Mouse (Mus musculus) retina, adult 2 months (tissue): ENCODE data around the gene 1700029I15Rik.

Experiments used
- DNase-seq: peaks from one replicate; pipeline ENCODE4 v3.0.0-alpha.2; 2012; ENCODE audit warnings: low read depth, low spot score

1700029I15Rik gene

DNA sequence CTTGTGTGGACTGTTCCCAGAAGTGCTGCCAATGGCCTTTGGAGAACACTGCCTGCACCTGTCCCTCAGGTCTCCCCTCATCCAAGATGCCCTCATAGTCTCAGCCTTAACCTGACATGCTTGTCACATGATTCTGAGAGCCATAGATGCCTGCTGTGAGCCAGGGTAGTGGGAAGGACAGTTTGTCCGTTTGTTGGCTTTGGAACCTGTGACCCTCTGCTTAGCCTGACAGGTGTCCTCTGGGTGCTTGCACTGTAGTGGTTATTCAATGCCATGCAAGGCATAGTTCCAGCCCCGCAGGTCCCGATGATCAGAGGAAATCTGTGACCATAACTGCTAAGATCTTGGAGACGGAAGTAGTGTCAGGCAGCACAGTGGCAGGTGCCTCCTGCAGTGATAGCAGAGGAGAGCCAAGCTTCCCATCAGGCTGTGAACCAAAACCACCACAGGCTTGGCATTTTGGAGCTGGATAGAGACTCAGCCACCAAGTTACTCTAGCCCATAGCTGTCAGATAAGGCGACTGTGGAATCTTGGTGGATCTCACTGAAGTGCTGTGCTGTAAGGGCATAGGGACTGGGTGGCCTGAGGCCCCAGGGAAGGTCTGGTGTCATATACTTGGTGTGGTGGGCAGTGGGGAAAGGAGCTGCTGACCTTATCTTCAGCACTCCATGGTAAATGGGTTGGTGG, at the start of gene 1700029I15Rik:
TSS of gene 1700029I15Rik (plus strand) at position 638 of the 688 bp plus-strand sequence.
- no peak for DNase-seq

DNA sequence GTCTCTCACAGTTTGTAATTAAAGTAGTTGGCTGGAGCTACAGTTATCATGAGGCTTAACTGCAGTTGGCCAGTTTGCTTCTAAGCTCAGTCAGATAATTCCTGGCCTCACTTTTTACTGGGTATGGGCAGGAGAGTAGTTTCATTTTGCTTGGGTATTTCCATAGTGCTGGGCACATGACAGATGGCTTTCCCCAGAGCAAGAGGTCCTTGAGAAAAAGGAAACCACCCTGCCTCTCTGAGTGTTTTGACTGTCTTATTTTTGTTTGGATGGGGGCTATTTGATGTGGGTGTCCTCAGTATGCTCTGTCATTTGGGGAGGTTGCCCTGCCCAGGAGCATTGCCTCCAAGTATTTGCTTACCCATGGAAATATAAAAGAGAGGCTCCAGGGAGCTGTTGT, 39.9 kb upstream of the 1700029I15Rik start:
- DNase-seq = no peak

DNA sequence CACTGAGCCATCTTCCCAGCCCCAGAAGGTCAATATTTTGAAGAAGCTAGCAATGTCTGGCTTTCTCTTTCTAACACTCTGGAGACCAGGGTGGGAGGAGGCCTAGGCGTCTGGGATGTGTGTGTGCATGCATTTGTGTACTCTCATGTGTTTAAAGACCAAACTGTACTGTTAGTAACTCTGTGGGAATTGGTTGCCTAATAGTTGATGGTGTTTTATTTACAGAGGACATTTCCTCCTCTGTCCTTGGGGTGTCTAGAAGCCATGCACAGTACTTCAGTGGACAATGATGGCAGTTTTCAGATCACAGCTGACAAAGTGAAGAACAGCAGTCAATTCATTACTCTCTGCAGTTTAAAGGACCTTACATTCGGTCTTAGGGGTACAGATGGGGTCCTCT, 35.1 kb upstream of the 1700029I15Rik start:
- no peak for DNase-seq

DNA sequence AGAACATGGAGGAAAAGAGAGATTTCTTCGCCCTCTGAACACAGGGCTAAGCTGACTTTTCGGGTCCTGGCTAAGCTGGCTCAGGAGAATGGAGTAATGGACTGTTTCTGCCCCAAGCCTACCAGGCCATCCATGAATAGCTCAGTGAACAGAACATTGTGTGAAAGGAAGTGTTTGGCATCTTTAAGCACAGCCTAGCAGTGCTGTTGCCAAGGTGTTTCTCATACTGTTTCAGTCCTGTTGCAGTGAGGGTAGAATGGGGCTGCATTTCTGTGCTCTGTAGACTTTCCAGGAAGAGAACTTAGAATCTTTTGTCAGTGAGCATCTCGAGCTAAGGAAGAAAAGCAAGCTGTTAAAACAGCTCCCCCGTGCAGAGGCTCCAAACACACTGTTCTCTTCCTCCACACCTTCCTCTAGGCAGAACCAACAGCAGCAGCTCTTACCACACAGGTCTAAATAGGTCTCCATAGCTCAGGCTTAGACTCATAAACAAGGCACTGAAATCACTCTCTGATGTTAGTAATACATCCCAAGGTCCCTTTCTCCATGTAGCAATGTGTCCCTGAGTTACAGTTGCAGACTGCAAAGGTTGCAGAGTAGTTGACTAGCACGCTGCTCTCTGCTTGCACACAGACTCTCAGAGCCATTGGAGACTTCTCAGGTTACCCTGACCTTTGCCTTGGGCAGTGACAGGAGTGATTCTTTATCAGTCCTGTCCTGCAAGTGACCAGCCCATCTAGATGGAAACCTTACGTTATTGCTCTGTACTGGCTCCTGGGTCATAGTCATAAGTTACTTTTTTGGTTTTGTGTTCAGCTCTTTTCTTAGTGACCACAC, 32.5 kb upstream of the 1700029I15Rik start:
- DNase-seq = no peak

DNA sequence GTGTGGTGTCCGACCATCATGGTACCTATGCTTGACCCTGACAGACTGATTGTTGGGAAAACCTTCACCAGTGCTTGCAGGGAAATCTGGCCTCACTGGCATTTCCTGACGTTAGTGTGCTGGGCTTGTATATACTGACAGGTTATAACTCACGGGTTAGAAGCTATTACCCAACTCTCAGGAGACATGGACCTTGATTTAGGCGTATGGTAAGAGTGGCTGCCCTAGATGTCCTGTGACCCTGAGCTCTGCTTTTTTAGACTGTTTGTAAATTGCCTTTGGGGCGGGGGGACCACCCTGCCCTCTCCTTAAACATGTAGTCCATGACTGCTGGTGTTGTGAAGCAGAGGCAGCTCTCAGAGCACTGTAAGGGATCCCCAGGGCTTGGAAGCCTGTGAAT, 31.7 kb upstream of the 1700029I15Rik start:
- DNase-seq = no peak

DNA sequence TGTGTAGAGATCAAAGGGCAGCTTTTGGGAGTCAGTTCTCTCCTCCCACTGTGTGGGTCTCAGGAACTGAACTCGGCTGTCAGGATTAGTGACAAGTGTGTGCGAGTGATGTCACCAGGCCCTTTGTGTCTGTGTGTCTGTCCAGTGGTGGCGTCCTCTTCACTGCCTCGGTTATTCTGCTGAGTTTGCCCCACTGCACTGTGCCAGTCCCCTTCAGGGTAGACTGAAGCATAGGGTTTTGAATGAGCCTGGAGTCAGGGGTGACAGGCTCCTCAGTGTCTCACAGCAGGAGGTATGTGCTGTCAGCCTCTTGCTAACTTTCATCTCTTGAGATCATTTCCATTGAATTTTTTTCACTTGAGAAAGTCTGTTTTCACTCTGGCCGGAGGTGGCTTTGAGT, 28.9 kb upstream of the 1700029I15Rik start:
- no peak for DNase-seq

DNA sequence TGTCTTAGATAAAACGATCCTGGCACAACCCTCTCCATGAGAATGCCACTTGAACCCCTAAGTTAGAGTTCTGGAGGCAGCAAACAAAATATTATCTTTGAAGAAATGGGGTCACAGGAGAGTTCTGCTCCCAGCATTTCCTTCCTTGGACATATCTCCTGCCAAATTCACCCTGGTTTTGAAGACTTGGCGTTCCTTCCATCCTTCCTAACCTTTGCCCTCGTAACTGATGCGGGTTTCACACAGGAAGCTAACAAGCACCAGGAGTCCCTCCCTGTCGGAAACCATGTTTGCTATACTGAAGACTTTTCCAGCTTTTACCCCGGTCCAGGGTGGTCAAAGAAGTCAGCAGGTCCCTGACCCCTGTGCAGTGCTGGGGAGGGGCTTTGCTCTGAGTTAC, 28.1 kb upstream of the 1700029I15Rik start:
- no peak for DNase-seq

DNA sequence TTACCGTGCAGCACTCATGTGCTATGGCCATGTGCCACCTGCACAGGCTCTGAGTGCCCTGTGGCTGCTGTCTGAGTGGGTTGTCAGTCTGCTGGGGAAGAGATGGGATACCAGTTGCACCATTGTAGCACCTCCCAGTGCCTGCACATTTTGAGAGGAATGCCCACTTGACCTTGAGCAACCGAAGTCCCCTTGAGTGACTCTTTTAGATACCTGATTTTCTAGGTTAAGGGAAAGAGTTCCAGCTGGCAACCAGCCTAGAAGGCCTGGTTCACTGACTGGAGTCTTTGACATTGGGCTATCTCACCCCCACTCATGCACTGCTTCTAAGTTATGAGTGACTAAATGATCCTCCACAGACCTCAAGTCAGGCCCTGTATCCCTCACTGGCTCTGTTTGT, 23.0 kb upstream of the 1700029I15Rik start:
- DNase-seq = no peak

DNA sequence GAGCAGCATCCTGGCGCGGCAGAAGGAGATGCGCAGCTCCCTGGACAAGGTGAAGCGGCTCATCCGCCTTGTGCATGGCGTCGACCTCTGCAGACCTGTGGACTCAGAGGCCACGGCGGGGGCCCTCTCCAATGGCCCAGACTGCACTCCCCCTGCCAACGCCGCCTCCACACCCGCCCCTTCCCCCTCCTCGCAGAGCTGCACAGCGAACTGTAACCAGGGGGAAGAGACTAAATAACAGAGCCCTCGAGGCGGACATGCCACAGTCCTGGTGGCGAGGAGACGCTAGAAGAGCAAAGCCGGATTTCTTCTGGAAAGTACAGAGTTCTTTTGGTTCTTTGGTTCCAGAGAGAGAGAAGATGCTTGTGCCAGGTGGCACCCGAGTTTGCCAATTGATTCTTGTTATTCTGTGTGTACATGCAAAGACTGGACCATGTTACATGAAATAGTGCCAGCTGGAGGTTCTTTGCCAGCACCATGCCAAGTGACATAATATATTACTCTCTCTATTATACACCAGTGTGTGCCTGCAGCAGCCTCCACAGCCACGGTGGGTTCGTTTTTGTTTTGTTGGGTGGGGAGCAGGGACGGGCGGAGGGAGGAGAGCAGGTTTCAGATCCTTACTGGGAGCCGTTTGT, 22.0 kb upstream of the 1700029I15Rik start:
- DNase-seq = no peak

DNA sequence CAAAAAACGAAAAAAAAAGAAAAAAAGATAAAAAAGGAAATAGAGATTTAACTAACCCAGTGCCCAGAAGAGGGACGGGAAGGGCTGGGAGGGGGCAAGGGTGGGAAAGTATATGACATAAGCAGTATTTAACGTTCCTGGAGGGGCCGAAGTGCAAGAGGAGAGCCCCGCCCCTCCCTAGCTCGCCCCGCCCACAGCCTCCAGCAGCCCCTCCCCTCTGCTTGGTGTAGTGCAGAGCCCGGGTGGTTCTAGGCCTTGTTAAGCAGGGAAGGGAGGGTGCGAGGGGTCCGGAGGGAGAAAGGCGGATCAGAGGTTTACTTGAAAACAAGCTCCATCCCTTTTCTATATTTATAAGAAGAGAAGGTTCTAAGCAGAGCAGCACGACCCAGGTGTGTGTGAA, 21.4 kb upstream of the 1700029I15Rik start:
- no peak for DNase-seq

DNA sequence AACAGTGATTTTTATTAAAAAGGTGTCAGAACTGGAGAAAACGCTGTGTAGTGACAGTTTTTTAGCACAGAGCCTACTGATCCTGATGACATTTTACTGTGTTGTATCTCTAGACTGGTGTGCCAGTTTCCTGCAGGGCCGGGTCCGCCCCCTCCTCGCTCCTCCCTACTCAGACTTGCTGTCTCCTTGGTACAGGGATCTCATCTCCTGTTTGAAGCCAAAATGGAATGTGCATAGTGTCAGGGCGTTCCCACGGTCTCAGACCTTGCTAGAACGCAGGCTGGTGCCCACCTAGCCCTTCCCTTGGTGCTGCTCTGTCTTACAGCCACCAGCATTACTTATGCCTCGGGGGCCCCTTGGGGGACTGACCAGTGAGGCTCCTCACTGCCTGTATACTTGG, 20.5 kb upstream of the 1700029I15Rik start:
- no peak for DNase-seq

DNA sequence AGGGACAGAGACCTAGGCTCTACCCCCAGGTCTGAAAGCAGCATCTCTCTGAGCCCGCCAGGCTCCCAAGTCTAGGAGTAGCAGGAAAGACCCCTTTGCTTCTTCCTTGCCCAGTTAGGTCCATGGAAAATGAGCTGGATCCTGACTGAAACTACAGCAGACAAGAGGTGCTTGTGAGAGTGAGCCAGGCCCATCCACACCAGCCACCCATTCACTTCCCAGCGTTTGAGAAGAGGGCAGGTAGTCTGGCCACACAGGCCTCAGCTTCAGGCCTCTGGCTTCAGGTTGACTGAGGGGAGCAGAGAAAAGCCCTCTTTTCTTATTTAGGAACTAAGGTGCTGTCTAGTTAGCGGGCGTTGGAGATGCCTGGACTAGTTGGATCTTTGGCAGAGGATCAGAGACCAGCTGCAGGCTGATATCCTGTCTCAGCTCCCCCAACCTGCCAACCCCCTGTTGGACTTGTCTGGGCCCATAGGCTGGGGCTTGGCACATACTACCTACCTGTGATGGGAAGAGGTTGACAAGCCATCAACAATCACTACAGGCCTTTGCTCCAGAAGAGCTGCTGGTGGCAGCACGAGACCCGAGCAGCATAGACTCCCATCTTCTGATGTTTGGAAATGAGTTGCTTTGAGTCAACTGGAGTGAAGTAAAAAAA, 19.6 kb upstream of the 1700029I15Rik start:
- no peak for DNase-seq

DNA sequence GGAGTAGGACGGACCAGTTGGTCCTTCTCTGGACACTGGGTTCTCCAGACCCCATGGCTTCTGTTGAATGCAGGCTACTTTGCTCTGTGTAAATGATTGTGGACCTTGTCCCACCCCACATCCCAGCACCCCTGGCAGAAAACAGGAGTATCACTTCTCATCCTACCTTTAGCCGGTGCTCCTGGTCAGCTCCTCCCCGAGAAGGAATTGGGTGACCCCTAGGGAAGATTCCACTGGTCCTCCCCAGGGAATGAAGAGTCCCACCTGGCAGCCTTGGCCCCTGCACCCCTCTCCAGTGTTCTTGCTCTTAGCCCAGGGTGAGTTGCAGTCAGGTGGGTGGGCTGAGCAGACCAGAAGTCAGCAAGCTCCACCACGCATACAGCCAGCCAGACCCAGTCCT, 18.3 kb upstream of the 1700029I15Rik start:
- no peak for DNase-seq

DNA sequence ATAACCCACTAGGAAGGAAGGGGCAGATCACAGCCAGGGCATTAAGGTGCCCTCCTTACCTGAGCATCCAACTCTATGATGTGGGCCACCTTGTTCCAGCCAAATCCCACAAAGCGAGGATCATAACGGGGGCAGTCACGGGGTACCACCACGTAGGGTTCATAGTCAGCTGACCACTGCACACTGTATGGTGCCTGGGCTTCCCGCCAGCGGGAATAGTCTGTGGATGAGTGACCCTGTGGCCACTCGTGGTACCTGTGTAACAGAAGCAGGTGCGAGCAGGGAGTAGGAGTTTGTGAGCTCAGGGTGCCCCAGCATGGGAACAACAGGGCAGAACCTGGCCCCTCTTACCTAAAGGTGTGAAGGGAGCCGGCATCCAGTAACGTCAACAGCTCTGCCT, 16.8 kb upstream of the 1700029I15Rik start:
- no peak for DNase-seq

DNA sequence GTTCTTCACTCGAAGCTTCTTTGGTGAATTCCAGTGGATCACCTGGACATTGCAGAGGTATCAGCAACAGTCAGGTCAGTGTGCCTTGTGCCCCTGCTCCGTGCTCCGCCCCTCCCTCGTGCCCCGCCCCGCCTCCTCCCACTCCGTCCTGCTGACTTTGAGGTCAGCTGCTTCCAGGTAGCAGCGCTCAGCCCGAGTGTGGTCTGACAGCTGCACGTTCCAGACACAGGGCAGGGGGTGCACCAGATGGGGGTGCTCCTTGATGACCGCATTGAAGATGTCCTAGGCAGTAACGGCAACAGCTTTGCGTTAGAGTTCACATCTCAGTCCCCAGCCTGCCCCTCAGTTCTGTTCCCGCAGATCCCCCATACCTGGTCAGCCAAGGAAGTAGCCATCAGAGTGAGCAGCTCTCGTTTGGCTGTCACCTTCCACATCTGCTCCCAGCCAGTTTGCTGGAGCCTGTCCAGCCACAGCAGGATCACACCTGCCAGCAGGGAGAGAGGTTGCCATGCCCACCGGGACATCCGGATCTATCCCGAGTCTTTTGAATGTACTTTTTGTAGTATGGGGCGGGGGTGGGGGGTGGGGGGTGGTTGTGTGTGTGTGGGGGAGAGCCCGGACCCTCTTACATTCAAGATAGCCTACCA, 14.8 kb upstream of the 1700029I15Rik start:
- no peak for DNase-seq

DNA sequence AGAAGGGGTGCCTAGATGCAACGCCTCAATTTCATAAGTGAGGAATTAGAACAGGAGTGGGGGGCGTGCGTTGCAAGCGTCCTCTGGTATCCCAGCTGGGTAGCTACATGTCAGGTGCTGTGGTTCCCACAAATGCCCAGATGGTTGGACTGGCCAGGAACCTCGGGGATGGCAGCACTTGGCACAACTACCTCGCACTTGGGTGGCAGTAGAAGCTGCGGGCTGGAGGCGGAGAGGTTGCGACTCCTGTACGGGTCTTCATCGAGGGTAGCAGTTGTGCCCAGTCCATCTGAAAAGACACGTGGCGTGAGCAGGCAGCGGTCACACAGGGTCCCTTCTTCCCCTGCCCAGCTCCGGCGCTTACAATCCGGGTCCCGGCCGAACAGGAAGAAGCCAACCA, 12.0 kb upstream of the 1700029I15Rik start:
- DNase-seq = no peak

DNA sequence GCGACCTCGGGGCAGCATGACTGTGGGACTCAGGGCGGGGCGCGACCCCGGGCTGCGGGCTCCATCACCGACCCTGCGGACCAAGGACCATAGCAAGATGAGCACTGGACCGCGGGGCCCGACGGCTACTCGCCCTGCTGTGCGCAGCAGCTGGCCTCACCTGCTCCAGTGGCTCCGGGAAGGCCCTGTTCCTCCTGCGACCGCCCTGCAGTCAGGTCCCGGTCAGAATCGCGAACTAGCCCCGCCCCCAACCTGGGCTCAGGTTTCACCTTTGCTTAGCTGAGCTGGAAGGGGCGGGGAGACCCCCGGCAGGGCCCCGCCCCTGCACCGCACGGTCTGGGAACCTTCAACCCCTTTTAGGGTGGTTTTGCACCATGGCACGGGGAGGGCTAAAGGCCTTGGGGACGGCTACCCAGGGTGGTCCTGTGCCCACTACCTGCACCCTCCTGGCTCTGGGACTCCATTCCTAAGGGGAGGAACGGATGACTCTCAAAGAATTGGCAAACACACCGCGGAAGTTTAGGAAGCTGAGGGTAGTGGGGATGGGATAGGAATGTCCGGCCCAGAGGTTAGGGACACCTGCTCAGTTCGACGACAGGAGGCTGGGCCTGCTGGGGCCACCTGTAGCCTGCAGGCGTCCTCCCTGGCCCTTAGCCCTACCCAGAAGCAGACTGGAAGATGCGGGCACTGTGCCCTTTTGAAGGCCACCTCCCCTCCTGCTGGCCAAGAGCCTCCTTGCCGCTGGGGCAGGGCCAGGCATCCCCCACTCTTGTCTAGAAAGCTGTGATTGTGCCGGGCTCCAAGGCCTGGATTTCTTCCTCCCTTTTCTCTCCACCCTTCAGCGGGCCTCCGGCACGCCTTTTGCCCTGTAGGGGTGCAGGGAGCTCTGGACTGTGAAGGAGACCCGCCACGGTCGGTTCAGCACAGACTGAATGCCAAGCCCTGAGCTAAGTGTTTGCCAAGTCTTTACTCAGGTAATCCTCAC, 11.2 kb upstream of the 1700029I15Rik start:
- DNase-seq = no peak

DNA sequence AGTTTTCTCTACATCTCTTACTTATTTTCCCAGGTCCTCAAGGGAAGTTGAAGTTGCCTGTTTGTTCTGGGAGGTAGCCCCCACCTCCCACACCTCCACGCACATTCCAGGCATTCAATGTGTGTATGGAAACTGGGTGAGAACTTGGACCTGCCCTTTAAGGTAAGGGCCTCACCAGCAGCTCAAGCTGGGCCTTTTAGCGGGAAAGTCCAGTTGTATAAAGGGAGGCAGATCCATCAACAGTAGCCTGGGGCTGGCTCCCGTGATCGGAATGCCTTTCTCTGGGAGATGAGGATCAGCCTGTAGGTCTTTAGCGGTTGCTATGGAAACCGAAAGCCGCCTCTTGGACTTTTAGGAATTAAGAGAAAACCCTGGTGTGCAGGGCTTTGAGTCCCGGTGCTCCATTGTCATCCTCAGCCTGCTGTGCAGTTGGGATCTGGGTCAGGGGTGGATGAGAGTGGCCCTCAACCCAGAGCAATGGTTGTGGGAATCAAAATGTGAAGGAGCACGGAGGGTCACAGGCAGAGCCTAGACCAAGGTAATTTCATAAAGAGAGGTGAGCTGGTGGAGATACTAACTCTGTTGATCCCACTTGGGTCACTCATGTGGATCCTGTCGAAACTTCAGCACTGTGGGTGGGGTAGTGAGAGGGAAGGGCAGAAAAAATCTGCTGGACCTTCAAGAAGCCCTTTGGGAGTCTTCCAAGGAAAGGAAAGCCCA, 10.2 kb upstream of the 1700029I15Rik start:
- DNase-seq = no peak

DNA sequence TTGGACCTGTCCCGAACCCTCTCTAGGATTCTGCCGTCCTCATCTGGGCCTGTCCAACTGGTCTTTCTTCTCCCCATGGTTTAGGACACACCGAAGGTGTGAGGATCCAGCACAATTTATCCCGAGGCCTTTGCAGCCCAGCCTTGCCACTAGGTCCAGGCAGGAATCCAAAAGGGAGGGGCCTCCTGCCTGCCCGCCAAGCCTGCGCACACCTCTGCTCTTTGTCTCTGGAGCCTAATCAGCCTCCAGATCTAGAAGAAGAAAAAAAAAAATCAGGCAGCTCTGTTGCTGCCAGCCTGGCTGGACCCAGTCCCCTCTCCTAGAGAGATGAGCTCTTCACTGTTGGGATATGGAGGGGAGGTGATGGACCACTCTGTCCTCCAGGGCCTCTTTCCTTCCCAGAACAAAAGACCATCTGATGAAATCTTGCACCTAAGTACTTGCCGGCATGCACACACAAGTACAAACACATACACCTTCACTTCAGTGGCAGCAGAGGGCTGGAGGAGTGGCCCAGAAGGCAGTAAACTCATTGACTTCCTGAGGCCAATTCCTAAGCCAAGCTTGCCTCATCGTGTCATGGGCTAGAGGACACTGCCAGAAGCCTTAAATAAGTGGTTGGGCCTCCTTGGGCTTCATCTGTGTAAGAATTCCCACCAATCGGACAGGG, 9.4 kb upstream of the 1700029I15Rik start:
- no peak for DNase-seq
